Mouse (Mus musculus) c-Kit-positive CD71-negative TER-119-negative erythroid progenitor cells, embryonic 14.5 days (primary cell): ENCODE data around the gene Grm3.

Source experiments
- DNase-seq: peaks from one replicate; pipeline ENCODE4 v3.0.0-alpha.2; 2013; ENCODE audit warnings: low read depth

The Grm3 gene

GRCm38 (mm10) chr5:9623095-9623459, 101.9 kb downstream of the Grm3 start:
- no peak for DNase-seq

GRCm38 (mm10) chr5:9622264-9623094, 102.5 kb downstream of the Grm3 start:
- no peak for DNase-seq

GRCm38 (mm10) chr5:9621417-9622067, 103.4 kb downstream of the Grm3 start:
- DNase-seq = no peak

- no peak for DNase-seq
These were observed 145.9 kb downstream of the Grm3 start for GRCm38 (mm10) chr5:9579021-9579420.

- no peak for DNase-seq
These were observed 146.4 kb downstream of the Grm3 start for GRCm38 (mm10) chr5:9578571-9578970.

- DNase-seq = no peak
These were observed 154.0 kb downstream of the Grm3 start for GRCm38 (mm10) chr5:9570946-9571345.

GRCm38 (mm10) chr5:9557706-9558105, 167.3 kb downstream of the Grm3 start:
- DNase-seq = no peak

- DNase-seq = no peak
These were observed 184.0 kb downstream of the Grm3 start for GRCm38 (mm10) chr5:9540822-9541557.

- DNase-seq = no peak
These were observed 199.5 kb downstream of the Grm3 start for GRCm38 (mm10) chr5:9525507-9525906.

- DNase-seq = no peak
These were observed 213.9 kb downstream of the Grm3 start for GRCm38 (mm10) chr5:9511027-9511426.

GRCm38 (mm10) chr5:9497235-9497634, 227.7 kb downstream of the Grm3 start:
- no peak for DNase-seq

- DNase-seq = no peak
These were observed 229.5 kb downstream of the Grm3 start for GRCm38 (mm10) chr5:9495456-9495855.

- DNase-seq = no peak
These were observed 247.4 kb downstream of the Grm3 start for GRCm38 (mm10) chr5:9477587-9477986.

GRCm38 (mm10) chr5:9453298-9453697, 271.7 kb downstream of the Grm3 start:
- DNase-seq = no peak

GRCm38 (mm10) chr5:9449570-9449969, 275.4 kb downstream of the Grm3 start:
- no peak for DNase-seq

GRCm38 (mm10) chr5:9448931-9449330, 276.0 kb downstream of the Grm3 start:
- no peak for DNase-seq

GRCm38 (mm10) chr5:9446146-9446545, 278.8 kb downstream of the Grm3 start:
- DNase-seq = peak; percentile 7
